Mouse (Mus musculus): ENCODE data around the gene Aebp1. TPM values are rescaled to one million over a fixed set of nuclear protein-coding genes. Genes with fewer than 3 reads are reported as not detected.

Aebp1 gene
- total RNA-seq, 2 experiments from 2014 or later: not detected

GRCm38 (mm10) chr11:5915429-5916177, 53.9 kb downstream of the Aebp1 start:
- ATAC-seq (replicated peaks; ENCODE audit: low FRiP score, poor library complexity, severe bottlenecking): no peak

GRCm38 (mm10) chr11:5916178-5916548, 54.4 kb downstream of the Aebp1 start:
- no peak for ATAC-seq (replicated peaks; ENCODE audit: low FRiP score, poor library complexity, severe bottlenecking)

GRCm38 (mm10) chr11:5918111-5918510, 56.4 kb downstream of the Aebp1 start:
- no peak for ATAC-seq (replicated peaks; ENCODE audit: low FRiP score, poor library complexity, severe bottlenecking)

- ATAC-seq (replicated peaks; ENCODE audit: low FRiP score, poor library complexity, severe bottlenecking): no peak
Observed at GRCm38 (mm10) chr11:5919606-5920005, 57.9 kb downstream of the Aebp1 start.

- no peak for ATAC-seq (replicated peaks; ENCODE audit: low FRiP score, poor library complexity, severe bottlenecking)
Observed at GRCm38 (mm10) chr11:5920323-5920960, 58.7 kb downstream of the Aebp1 start.

Other genes with a start within 250 kb of the Aebp1 start
- gene Mrps24, start 146.3 kb upstream of the Aebp1 start, total RNA-seq (2015; ENCODE audit: low replicate concordance): 16.5 and 28.1 TPM in 2 replicates
- 16.1 and 21.7 TPM in 2 replicates for gene Mrps24, start 146.3 kb upstream of the Aebp1 start, total RNA-seq (2017; ENCODE audit: low replicate concordance)
- 0.19 and 2.3 TPM in 2 replicates for gene Urgcp, start 99.6 kb upstream of the Aebp1 start, total RNA-seq (2015; ENCODE audit: low replicate concordance)
- 1.2 and 3.2 TPM in 2 replicates for gene Urgcp, start 99.6 kb upstream of the Aebp1 start, total RNA-seq (2017; ENCODE audit: low replicate concordance)
- gene Dbnl, start 73.5 kb upstream of the Aebp1 start, total RNA-seq (2015; ENCODE audit: low replicate concordance): 14.4 and 17.1 TPM in 2 replicates
- 26.0 and 32.9 TPM in 2 replicates for gene Dbnl, start 73.5 kb upstream of the Aebp1 start, total RNA-seq (2017; ENCODE audit: low replicate concordance)
- not detected in 2 replicates for gene Pgam2, start 58.2 kb upstream of the Aebp1 start, total RNA-seq (2015; ENCODE audit: low replicate concordance)
- not detected in 2 replicates for gene Pgam2, start 58.2 kb upstream of the Aebp1 start, total RNA-seq (2017; ENCODE audit: low replicate concordance)
- 0.58 and 3.3 TPM in 2 replicates for gene Polm, start 23.9 kb upstream of the Aebp1 start, total RNA-seq (2015; ENCODE audit: low replicate concordance)
- gene Polm, start 23.9 kb upstream of the Aebp1 start, total RNA-seq (2017; ENCODE audit: low replicate concordance): 0.28 and 1.5 TPM in 2 replicates
- 20.7 and 26.5 TPM in 2 replicates for gene Pold2, start 16.3 kb downstream of the Aebp1 start, total RNA-seq (2015; ENCODE audit: low replicate concordance)
- gene Pold2, start 16.3 kb downstream of the Aebp1 start, total RNA-seq (2017; ENCODE audit: low replicate concordance): 4.2 and 18.0 TPM in 2 replicates
- not detected in 2 replicates for gene Myl7, start 36.8 kb downstream of the Aebp1 start, total RNA-seq (2015; ENCODE audit: low replicate concordance)
- gene Myl7, start 36.8 kb downstream of the Aebp1 start, total RNA-seq (2017; ENCODE audit: low replicate concordance): not detected in 2 replicates
- not detected in 2 replicates for gene Gck, start 88.1 kb downstream of the Aebp1 start, total RNA-seq (2015; ENCODE audit: low replicate concordance)
- gene Gck, start 88.1 kb downstream of the Aebp1 start, total RNA-seq (2017; ENCODE audit: low replicate concordance): not detected in 2 replicates
- 9.8 and 11.3 TPM in 2 replicates for gene Ykt6, start 93.7 kb downstream of the Aebp1 start, total RNA-seq (2015; ENCODE audit: low replicate concordance)
- 6.8 and 22.3 TPM in 2 replicates for gene Ykt6, start 93.7 kb downstream of the Aebp1 start, total RNA-seq (2017; ENCODE audit: low replicate concordance)
- not detected in 2 replicates for gene Camk2b, start 204.4 kb downstream of the Aebp1 start, total RNA-seq (2015; ENCODE audit: low replicate concordance)
- gene Camk2b, start 204.4 kb downstream of the Aebp1 start, total RNA-seq (2017; ENCODE audit: low replicate concordance): 0.14 TPM in 1 of 2 replicates, not detected in the other

All from erythroblast, adult 5-6 weeks (primary cell).